Mouse (Mus musculus) limb, embryonic 13.5 days (tissue): ENCODE data around the gene Wdr27. TPM values are rescaled to one million over a fixed set of nuclear protein-coding genes. Genes with fewer than 3 reads are reported as not detected.
"Not testable (repeated sequence)": the region's sequence is repeated elsewhere in the genome, so short reads cannot be mapped to it uniquely, and the experiment has no call there.

Source experiments
- ATAC-seq: fragments of 200-750 bp; cut with Nextera tagmentation; 2 replicates; pipeline ENCODE4 v1.8.0; 2017; ENCODE audit warnings: low read depth, moderate number of reproducible peaks, moderate TSS enrichment; ENCODE audit not compliant: low FRiP score
- H3K27ac ChIP-seq: fragments of 300-500 bp; sonication (generic); 2 replicates; pipeline ENCODE4 v1.5.1; 2015; ENCODE audit warnings: inconsistent platforms, mild to moderate bottlenecking, moderate library complexity
- H3K27me3 ChIP-seq: fragments of 300-500 bp; sonication (generic); 2 replicates; pipeline ENCODE4 v1.6.1; 2015; ENCODE audit warnings: mild to moderate bottlenecking, inconsistent platforms
- H3K36me3 ChIP-seq: fragments of 300-500 bp; sonication (generic); 2 replicates; pipeline ENCODE4 v1.6.1; 2015; ENCODE audit warnings: inconsistent platforms, mild to moderate bottlenecking, moderate library complexity
- H3K4me1 ChIP-seq: fragments of 300-500 bp; sonication (generic); 2 replicates; pipeline ENCODE4 v1.6.1; 2015; ENCODE audit warnings: inconsistent platforms
- H3K4me2 ChIP-seq: fragments of 300-500 bp; sonication (generic); replicated peaks from 2 replicates; pipeline ENCODE4 v1.6.1; 2015; ENCODE audit warnings: inconsistent platforms, mild to moderate bottlenecking, moderate library complexity
- H3K4me3 ChIP-seq: fragments of 300-500 bp; sonication (generic); 2 replicates; pipeline ENCODE4 v1.5.1; 2015; ENCODE audit warnings: moderate library complexity, mild to moderate bottlenecking, inconsistent platforms
- H3K9ac ChIP-seq: fragments of 300-500 bp; sonication (generic); 2 replicates; pipeline ENCODE4 v1.6.1; 2015; ENCODE audit warnings: mild to moderate bottlenecking, inconsistent platforms
- H3K9me3 ChIP-seq: fragments of 300-500 bp; sonication (generic); 2 replicates; pipeline ENCODE4 v1.6.1; 2016; ENCODE audit warnings: inconsistent platforms
- WGBS: fragments of 180-500 bp; shearing (Covaris S2); methylation state at CpG from one replicate; pipeline ENCODE4 v1.1.7; 2015; 5-methylcytosine and 5-hydroxymethylcytosine counted together
- polyA plus RNA-seq: library from polyadenylated mRNA; unstranded; fragments of >200 nt; fragmentation: Nextera tagmentation; extraction: Ambion mirVana; gene quantifications from 2 replicates; pipeline ENCODE4 v1.2.1, GENCODE M21; 2015

The Wdr27 gene
- polyA plus RNA-seq, 1 experiment from 2014 or later = 5.6 TPM

DNA sequence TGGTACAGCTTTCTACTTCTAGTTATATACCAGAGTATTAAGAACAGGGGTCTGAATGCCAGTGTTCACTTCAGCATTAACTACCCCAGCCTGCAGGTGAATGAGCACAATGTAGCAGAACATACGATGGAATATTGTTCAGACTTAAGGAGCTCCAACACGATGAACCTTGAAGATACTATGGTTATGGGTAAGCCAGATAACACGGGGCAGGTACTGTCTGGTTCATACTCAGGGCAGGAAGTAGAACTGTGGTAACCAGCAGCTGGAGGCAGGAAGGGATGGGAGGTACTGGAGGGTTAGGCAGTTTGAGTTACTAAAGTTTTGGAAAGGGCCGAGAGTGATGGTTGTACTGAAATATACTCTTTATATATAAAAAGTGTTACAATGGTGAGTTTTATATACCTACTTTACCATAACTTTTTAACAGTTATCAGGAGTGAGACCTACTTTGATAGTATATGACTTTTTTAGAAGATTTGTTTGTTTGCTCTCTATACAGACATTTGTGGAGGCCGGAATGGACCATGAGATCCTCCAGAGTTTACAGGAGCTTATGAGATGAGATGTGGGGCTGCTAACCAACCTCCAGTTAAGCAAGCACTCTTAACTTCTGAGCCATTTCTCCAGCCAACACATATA is 15.8 kb upstream of the Wdr27 start:
- 88% methylated on average over 5 of the region's 5 CpGs for WGBS
- Histone ChIP-seq H3K4me1 (peaks cover 12% of the 10 kb centered on the region), H3K4me3 (no peak overlapping the region), H3K27me3 (no peaks in the 10 kb centered on the region), H3K9ac (no peak overlapping the region), H3K27ac (no peak overlapping the region), H3K9me3 (no peaks in the 10 kb centered on the region), H3K36me3 (peaks cover 26% of the 10 kb centered on the region), H3K4me2 (no peak overlapping the region)
- ATAC-seq = no peak

DNA sequence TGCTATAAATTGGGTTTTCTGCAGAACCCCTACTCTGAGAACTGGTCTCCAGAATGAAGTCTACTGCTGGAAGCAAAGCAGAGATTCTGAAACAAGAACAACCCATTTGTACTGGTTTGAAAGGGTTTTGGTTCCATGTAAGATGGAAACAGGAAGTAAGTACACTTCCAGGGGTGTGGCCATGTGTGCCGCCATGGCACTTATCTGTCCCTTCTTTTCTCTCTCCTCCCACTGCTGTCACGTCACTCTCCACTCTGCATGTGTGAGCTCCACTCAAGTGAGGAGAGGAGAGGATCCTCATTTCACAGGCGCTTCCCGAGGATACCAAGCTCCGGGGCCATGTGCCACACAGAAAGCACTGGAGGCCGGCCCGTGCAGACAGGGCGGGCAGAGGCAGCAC is 10.5 kb upstream of the Wdr27 start:
- Histone ChIP-seq H3K27ac (no peak overlapping the region), H3K27me3 (no peaks in the 10 kb centered on the region), H3K9ac (no peak overlapping the region), H3K4me2 (no peak overlapping the region), H3K4me3 (no peak overlapping the region), H3K4me1 (no peaks in the 10 kb centered on the region), H3K36me3 (peaks cover 63% of the 10 kb centered on the region), H3K9me3 (no peaks in the 10 kb centered on the region)
- no peak for ATAC-seq
- 81% methylated on average over 8 of the region's 8 CpGs for WGBS

DNA sequence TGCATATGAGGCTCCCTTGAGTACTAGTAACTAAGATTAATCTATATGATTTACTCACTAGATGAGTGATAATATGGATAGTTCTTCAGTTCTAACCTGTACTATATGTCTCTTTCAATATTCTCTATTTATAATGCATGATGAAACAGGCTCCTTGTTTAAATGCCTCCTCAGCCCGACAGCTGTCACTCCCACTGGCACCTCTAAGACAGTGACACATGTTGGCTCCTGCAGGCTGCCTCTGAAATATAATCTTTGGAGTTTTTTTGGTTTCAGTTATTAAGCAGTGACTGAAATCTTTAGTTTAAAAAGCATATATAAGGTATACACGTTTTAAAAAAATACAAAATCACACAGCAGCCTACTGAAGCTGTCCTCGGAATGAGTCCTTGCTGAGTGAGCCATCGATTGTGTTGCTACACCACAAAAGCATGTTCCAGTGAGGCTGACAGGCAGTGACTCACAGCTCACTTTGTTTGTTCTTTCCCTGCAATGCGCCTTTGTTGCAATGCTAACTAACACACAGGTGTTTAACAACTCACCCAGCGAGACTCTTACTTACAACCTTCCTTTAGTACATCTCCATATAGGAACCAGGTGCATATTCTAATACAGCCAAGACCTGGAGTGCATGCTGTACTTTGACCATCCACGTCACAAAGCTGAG is 6.3 kb upstream of the Wdr27 start:
- Histone ChIP-seq H3K27me3 (no peaks in the 10 kb centered on the region), H3K4me2 (no peak overlapping the region), H3K9me3 (no peaks in the 10 kb centered on the region), H3K9ac (no peak overlapping the region), H3K27ac (no peak overlapping the region), H3K4me1 (peaks cover 4% of the 10 kb centered on the region; the same call in 1 of the 2 replicates), H3K4me3 (no peak overlapping the region), H3K36me3 (peaks cover 71% of the 10 kb centered on the region)
- 87% methylated on average over 7 of the region's 7 CpGs for WGBS
- no peak for ATAC-seq

DNA sequence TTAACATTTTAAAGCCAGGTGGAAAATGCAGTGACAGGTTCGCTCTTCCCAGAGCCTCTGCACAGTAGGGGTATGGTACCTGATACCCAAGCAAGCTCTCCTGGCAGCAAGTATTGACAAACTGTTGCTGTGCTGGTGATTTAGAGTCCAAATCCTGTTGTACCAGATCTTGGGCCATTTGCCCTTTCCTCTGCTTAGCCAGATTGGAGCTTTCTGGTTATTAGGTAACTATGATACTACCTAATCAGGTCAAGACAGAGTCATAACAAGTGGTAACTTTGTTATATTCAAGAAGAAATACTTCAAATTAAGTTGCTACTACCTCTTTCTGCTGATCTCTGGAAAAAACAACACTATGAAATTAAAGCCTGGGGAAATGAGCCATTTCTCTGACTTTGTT is 1.6 kb upstream of the Wdr27 start:
- Histone ChIP-seq H3K9me3 (no peaks in the 10 kb centered on the region), H3K9ac (no peak overlapping the region), H3K27me3 (no peaks in the 10 kb centered on the region), H3K36me3 (peaks cover 32% of the 10 kb centered on the region), H3K27ac (no peak overlapping the region), H3K4me3 (peak overlapping the region; percentile 20; the same call in 1 of the 2 replicates), H3K4me2 (peak overlapping the region; percentile 23), H3K4me1 (peaks cover 17% of the 10 kb centered on the region)
- ATAC-seq = no peak
- 75% methylated on average over 1 of the region's 1 CpGs for whole genome bisulfite sequencing

DNA sequence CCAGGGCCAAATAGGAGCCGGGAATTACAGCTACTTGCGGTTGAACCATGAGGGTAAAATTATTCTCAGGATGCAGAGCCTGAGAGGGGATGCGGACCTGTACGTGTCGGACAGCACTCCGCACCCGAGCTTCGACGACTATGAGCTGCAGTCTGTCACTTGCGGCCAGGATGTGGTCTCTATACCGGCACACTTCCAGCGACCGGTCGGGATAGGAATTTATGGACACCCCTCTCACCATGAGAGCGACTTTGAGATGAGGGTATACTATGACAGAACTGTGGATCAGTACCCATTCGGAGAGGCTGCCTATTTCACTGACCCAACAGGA is 736 bp upstream of the Wdr27 start:
- Histone ChIP-seq H3K36me3 (peaks cover 27% of the 10 kb centered on the region), H3K27me3 (no peaks in the 10 kb centered on the region), H3K9me3 (no peaks in the 10 kb centered on the region), H3K4me2 (peak overlapping the region; percentile 97), H3K9ac (peak overlapping the region; percentile 88), H3K4me1 (peaks cover 17% of the 10 kb centered on the region), H3K27ac (peak overlapping the region; percentile 52; the same call in 1 of the 2 replicates), H3K4me3 (peak overlapping the region; percentile 84)
- ATAC-seq = peak; percentile 3; the same call in 1 of the 2 replicates
- 21% methylated on average over 16 of the region's 16 CpGs for WGBS

DNA sequence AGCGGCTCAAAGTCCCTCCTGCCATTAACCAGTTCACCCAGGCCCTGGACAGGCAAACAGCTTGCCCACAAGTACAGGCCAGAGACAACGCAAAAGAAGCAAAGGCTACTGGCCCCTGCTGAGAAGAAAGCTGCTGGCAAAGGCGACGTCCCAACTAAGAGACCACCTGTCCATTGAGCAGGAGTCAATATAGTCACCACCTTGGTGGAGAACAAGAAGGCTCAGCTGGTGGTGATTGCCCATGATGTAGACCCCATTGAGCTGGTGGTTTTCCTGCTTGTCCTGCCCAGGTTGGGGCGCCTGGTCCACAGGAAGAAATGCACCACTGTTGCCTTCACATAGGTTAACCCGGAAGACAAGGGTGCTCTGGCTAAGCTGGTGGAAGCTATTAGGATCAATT is 777 bp downstream of the Wdr27 start:
- H3K4me3 ChIP-seq = peak overlapping the region; percentile 84
- 68% methylated on average over 6 of the region's 6 CpGs for WGBS
- ATAC-seq, H3K27ac ChIP-seq, H3K9me3 ChIP-seq, H3K27me3 ChIP-seq: not testable (repeated sequence)
- H3K4me2 ChIP-seq = peak overlapping the region; percentile 97
- H3K9ac ChIP-seq = peak overlapping the region; percentile 88
- peaks cover 21% of the 10 kb centered on the region for H3K36me3 ChIP-seq
- peaks cover 17% of the 10 kb centered on the region for H3K4me1 ChIP-seq

DNA sequence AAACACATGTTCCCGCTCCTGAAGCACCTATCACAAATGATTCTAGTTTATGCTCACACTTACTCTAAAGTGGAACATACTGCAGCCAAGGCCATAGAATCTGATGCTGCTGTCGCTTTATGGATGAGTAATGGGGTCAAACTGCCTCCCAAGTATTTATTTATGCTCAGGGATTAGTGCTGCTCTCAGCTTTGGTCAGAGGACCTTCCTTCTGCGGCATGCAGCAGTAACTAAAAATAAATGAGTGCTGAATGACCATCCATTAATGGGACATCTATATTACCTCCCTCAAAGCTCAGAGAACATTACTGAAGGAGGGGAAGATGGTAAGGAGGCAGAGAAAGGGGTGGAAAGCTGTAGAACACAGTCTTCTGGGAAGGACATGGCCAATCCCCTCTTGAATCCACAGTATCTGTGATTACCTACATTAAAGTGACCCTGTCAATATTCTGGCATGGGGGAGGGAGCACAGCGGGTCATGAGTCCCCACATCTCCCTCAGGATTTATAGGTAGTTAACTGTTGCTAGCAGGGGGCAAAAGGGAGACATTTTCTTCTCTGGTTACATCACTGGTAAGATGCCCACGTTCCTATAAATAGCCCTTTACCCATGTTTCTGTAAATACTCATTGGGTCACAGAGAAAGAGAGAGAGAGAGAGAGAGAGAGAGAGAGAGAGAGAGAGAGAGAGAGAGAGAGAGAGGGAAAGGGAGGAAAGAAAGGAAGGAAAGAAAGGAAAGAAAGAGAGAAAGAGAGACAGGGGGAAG is 6.9 kb downstream of the Wdr27 start:
- no peaks in the 10 kb centered on the region for H3K9me3 ChIP-seq
- H3K4me3 ChIP-seq = no peak overlapping the region
- no peak for ATAC-seq
- no peaks in the 10 kb centered on the region for H3K4me1 ChIP-seq
- no peak overlapping the region for H3K9ac ChIP-seq
- H3K27ac ChIP-seq = no peak overlapping the region
- 70% methylated on average over 5 of the region's 5 CpGs for WGBS
- no peak overlapping the region for H3K4me2 ChIP-seq
- no peaks in the 10 kb centered on the region for H3K36me3 ChIP-seq
- H3K27me3 ChIP-seq = no peaks in the 10 kb centered on the region

DNA sequence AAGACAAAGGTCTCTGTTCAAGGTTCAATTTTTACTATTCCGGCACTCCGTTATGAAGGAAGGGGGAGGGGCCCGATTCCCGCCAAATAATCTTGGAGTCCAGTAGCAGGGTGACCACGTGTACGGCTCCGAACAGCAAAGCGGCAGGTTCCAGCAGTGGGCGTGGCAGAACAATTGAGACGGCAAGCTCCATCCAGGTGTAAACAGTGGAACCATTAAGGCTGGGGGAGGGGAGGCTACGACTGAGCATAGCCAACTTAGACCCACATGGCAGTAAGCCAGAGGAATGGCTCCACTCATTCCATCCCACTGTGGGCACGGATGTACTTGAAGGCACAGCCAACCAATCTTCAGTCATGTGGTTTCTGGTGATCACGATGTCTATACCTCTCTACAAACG is 7.7 kb downstream of the Wdr27 start:
- H3K27me3 ChIP-seq, H3K4me2 ChIP-seq, H3K9ac ChIP-seq, H3K4me3 ChIP-seq, H3K9me3 ChIP-seq, H3K4me1 ChIP-seq, ATAC-seq, H3K27ac ChIP-seq, H3K36me3 ChIP-seq: not testable (repeated sequence)
- 80% methylated on average over 14 of the region's 14 CpGs for WGBS

DNA sequence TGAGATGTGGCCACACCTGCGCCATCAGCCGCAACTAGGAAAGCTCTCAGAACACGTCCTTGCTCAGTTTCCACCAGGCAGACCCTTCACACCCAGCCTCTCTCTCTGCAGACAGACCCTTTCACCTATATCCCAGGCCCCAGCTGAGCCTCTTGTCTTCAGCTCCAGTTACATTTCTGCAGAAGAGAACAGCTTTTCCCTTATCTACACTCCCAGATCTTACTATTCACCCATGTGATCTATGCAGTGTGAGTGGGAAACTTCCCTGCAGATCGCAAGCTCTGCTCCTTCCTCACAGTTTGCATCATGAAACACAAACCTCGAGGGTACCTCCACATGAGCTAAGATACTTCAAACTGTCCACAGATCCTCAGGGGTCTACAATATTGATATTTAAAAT is 11.5 kb downstream of the Wdr27 start:
- no peaks in the 10 kb centered on the region for H3K4me1 ChIP-seq
- no peaks in the 10 kb centered on the region for H3K9me3 ChIP-seq
- no peak overlapping the region for H3K4me2 ChIP-seq
- H3K27me3 ChIP-seq = no peaks in the 10 kb centered on the region
- H3K9ac ChIP-seq = no peak overlapping the region
- no peak overlapping the region for H3K4me3 ChIP-seq
- H3K27ac ChIP-seq = no peak overlapping the region
- WGBS = 87% methylated on average over 5 of the region's 5 CpGs
- no peaks in the 10 kb centered on the region for H3K36me3 ChIP-seq
- ATAC-seq = no peak

DNA sequence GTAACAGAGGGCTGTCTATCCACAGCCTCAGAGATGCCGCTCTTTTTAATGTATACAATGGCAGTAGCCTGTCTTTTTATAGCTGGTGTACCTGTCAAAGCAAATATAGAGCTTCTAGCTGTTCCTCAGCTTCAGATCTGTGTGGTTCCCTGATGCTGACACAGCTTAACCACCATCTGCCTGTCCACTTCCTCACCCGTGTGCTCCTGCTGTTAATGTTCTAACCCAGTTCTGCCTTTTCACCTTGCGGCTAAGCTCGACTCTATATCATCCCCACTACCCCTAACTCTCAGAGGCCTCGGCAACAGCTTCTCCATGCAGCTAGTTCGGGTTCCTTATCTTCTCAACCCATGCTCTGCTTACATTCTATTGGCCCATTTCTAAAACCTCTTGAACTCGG is 12.3 kb downstream of the Wdr27 start:
- H3K9me3 ChIP-seq = no peaks in the 10 kb centered on the region
- no peak overlapping the region for H3K4me3 ChIP-seq
- no peak overlapping the region for H3K4me2 ChIP-seq
- no peaks in the 10 kb centered on the region for H3K27me3 ChIP-seq
- no peak for ATAC-seq
- H3K9ac ChIP-seq = no peak overlapping the region
- H3K4me1 ChIP-seq = no peaks in the 10 kb centered on the region
- H3K27ac ChIP-seq = no peak overlapping the region
- H3K36me3 ChIP-seq = no peaks in the 10 kb centered on the region
- WGBS = 88% methylated on average over 7 of the region's 7 CpGs

DNA sequence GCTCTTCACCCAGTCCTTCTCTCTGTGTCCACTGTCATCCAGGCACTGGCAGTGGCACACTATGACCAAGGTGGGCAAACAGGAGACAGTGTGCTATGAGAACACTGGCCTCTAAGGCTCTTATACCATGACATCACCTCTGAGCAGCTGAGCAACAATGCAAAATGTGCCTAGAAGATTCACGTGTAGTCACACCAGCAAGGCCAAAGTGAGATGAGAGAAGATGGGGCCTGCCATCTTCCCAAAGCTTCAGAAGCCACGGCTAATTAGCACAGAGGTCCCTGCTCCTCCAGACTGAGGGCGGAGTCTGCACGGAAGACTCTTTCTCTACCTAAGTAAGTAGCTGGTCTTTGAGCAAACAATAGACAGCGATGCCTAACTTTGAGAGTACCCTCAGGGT is 14.3 kb downstream of the Wdr27 start:
- 73% methylated on average over 5 of the region's 5 CpGs for WGBS
- Histone ChIP-seq H3K4me2 (no peak overlapping the region), H3K27me3 (no peaks in the 10 kb centered on the region), H3K36me3 (no peaks in the 10 kb centered on the region), H3K27ac (no peak overlapping the region), H3K9me3 (no peaks in the 10 kb centered on the region), H3K4me1 (no peaks in the 10 kb centered on the region), H3K9ac (no peak overlapping the region), H3K4me3 (no peak overlapping the region)
- no peak for ATAC-seq

DNA sequence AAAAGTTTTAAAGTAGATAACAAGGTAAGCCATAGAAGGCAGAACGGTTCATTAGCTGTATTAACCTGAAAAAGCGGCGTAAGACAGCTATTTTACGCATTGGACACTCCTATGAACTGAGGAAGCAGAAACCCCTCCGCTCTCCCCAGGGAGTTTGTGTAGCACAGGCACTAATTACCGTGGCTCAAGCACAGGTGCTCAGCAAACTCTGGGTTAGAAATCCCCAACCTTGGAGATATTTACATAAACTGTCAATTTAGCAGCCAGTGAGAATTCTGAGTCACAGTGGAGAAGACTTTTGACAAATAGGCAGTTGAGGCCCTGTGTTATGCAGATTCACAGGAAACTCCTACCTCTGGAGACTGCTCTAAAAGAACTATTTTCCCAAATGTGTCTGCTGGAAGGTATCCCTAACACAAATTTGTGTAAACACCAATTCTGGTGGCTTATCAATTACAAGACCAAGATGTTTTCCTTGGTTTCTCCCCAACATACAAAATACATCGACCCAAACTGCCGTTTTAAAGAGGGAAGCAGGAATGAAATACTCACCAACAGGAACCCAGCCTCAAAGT is 15.2 kb downstream of the Wdr27 start:
- Histone ChIP-seq H3K4me1 (no peaks in the 10 kb centered on the region), H3K4me3 (no peak overlapping the region), H3K9me3 (no peaks in the 10 kb centered on the region), H3K27me3 (no peaks in the 10 kb centered on the region), H3K36me3 (no peaks in the 10 kb centered on the region), H3K27ac (no peak overlapping the region), H3K9ac (no peak overlapping the region), H3K4me2 (no peak overlapping the region)
- 72% methylated on average over 8 of the region's 8 CpGs for WGBS
- ATAC-seq = no peak
